Mouse (Mus musculus): ENCODE results near the gene Pank2. TPM values are rescaled to one million over a fixed set of nuclear protein-coding genes. Genes with fewer than 3 reads are reported as not detected.

The Pank2 gene
- polyA plus RNA-seq, 1 experiment = 27.4 TPM

DNA sequence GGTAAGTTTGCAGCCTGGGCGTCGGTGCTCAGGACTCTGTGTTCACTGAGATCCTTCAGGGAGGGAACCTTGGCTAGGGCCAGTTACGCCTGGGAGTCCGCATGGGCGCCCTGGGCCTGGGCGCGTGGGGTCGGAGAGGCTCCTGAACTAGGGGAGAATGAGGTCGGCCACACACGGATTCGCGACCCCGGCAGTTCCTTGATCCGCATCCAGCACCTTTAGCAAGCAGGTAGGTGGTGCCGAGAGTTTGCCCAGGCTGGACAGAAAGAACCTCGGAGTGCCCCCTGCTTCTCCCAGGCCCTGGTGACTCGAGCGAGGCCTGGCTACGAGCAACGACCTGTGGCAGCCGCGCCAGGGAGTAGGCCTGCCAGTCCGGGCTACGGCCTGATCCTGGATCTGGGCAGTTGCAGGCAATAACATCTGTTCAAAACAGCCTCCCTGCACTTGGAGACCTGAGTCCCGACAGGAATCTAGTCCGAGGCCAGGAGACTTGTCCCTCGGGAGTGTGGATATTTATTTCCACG, 28.1 kb upstream of the Pank2 start:
- no peaks in the 10 kb centered on the region for H3K27me3 ChIP-seq (ENCODE audit: control insufficient read depth, insufficient read depth, low read length)
- peak overlapping the region; percentile 79 for H3K4me3 ChIP-seq (ENCODE audit: control insufficient read depth, insufficient read depth, low read length)
- H3K36me3 ChIP-seq (ENCODE audit: control insufficient read depth, insufficient read depth, low read length) = no peaks in the 10 kb centered on the region
- H3K4me1 ChIP-seq (replicated peaks; ENCODE audit: control insufficient read depth, insufficient read depth, low read length) = peaks cover 19% of the 10 kb centered on the region
- no peak overlapping the region for H3K27ac ChIP-seq (ENCODE audit: control insufficient read depth, insufficient read depth, low read length)
- WGBS = 9% methylated on average over 28 of the region's 28 CpGs
- TF ChIP-seq POLR2A (IDR thresholded peaks at IDR 0.05; ENCODE audit: control insufficient read depth, extremely low read depth, insufficient read depth, low read length, poor library complexity) (peak; percentile 2; the same call in 1 of the 2 replicates), CTCF (IDR thresholded peaks at IDR 0.05; ENCODE audit: borderline replicate concordance, control insufficient read depth, extremely low read depth, insufficient read depth, low read length, poor library complexity) (no peak)
- no peak for DNase-seq

DNA sequence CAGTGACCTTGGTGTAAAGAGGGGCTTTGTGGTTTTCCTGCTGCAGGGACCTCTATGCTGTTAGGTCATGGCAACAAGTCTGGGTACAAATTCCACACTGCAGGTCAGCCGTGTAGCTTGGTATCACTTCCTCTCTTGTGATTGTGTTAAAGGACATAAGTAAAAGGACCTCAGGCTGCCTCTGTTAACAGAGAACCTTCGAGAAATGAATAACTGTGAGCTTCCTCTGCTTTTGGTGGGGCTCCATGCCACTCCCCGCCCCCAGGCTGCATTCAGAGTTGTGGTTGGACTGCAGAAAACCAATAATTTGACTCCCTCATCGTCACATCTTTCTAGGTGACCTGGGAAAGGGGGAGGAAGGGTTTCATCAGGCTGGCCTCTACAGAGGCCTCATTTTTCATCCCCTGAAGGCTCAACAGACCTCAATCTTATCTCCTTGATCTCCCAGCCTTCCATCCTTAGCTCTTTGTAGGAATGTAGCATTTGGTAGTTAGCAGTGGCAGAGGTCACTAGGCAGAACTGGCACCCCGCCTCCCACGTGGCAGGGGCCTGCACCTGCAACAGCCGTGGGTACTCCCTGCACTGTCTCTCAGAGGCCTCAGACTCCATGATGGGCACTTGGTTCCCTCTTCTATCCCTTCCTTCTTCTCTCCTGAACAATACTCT, 27.2 kb upstream of the Pank2 start:
- Histone ChIP-seq H3K27me3 (ENCODE audit: control insufficient read depth, insufficient read depth, low read length) (no peaks in the 10 kb centered on the region), H3K27ac (ENCODE audit: control insufficient read depth, insufficient read depth, low read length) (no peak overlapping the region), H3K36me3 (ENCODE audit: control insufficient read depth, insufficient read depth, low read length) (no peaks in the 10 kb centered on the region), H3K4me3 (ENCODE audit: control insufficient read depth, insufficient read depth, low read length) (no peak overlapping the region), H3K4me1 (replicated peaks; ENCODE audit: control insufficient read depth, insufficient read depth, low read length) (peaks cover 19% of the 10 kb centered on the region)
- no peak for TF ChIP-seq CTCF (IDR thresholded peaks at IDR 0.05; ENCODE audit: borderline replicate concordance, control insufficient read depth, extremely low read depth, insufficient read depth, low read length, poor library complexity)
- TF ChIP-seq POLR2A (IDR thresholded peaks at IDR 0.05; ENCODE audit: control insufficient read depth, extremely low read depth, insufficient read depth, low read length, poor library complexity) = no peak
- 26% methylated on average over 7 of the region's 7 CpGs for WGBS
- peak; percentile 12 for DNase-seq

GRCm38 (mm10) chr2:131242180-131242579, 20.1 kb upstream of the Pank2 start:
- no peaks in the 10 kb centered on the region for H3K27me3 ChIP-seq (ENCODE audit: control insufficient read depth, insufficient read depth, low read length)
- H3K36me3 ChIP-seq (ENCODE audit: control insufficient read depth, insufficient read depth, low read length) = peaks cover 45% of the 10 kb centered on the region
- DNase-seq = no peak
- H3K4me3 ChIP-seq (ENCODE audit: control insufficient read depth, insufficient read depth, low read length) = no peak overlapping the region
- TF ChIP-seq CTCF (IDR thresholded peaks at IDR 0.05; ENCODE audit: borderline replicate concordance, control insufficient read depth, extremely low read depth, insufficient read depth, low read length, poor library complexity) (no peak), POLR2A (IDR thresholded peaks at IDR 0.05; ENCODE audit: control insufficient read depth, extremely low read depth, insufficient read depth, low read length, poor library complexity) (no peak)
- no peak overlapping the region for H3K27ac ChIP-seq (ENCODE audit: control insufficient read depth, insufficient read depth, low read length)
- no peaks in the 10 kb centered on the region; the same call in 1 of the 2 replicates for H3K4me1 ChIP-seq (replicated peaks; ENCODE audit: control insufficient read depth, insufficient read depth, low read length)

DNA sequence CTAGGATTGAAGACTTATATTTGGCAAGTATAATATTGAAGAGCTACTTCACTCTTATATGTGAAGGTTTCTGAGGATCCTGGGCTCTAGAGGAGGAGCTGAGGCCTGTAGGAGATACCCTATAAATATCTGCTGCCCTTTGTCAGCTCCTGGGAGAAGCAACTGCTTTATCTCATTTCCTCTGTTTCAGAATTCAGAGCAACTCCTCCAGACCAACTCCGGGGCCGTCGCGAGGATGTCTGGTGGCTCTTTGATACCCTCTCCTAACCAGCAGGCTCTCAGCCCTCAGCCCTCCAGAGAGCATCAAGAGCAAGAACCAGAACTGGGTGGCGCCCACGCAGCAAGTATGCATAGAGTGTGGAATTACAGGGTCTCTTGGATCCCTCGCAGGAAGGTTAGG, 19.4 kb upstream of the Pank2 start:
- no peak overlapping the region for H3K4me3 ChIP-seq (ENCODE audit: control insufficient read depth, insufficient read depth, low read length)
- no peak for DNase-seq
- WGBS = 94% methylated on average over 7 of the region's 7 CpGs

DNA sequence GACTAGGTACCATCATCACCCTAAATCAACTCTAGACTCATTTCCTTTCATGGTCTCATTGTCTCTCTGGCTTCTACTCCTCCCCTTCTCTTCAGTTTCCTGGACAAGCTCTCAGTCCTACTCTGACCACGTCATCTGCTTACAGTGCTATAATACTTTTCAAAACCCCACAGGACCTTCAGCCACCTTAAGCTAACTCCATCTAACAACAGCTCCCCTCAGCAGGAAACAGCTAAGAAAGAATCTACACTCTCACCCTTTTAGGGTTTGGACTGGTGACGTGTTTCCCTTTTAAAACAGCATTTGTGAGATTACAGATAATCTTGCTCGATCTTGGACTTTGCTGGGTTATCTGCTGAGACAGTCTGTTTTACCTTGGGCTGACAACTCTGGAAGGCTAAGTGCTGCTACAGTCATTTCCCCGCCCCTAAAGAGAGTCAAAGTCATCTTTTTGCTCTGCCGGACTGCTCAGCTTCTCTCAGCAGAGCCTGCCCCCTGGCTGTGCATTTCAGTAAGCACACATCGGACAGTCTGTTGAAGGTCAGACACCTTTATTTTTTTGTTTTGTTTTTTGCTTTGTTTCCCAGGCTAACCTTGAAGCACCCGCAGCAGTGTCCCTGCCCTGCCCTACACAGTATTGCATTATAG, 8.5 kb upstream of the Pank2 start:
- Histone ChIP-seq H3K4me3 (ENCODE audit: control insufficient read depth, insufficient read depth, low read length) (no peak overlapping the region), H3K27me3 (ENCODE audit: control insufficient read depth, insufficient read depth, low read length) (no peaks in the 10 kb centered on the region), H3K36me3 (ENCODE audit: control insufficient read depth, insufficient read depth, low read length) (no peaks in the 10 kb centered on the region), H3K4me1 (replicated peaks; ENCODE audit: control insufficient read depth, insufficient read depth, low read length) (no peaks in the 10 kb centered on the region), H3K27ac (ENCODE audit: control insufficient read depth, insufficient read depth, low read length) (no peak overlapping the region)
- DNase-seq = peak; percentile 57
- TF ChIP-seq CTCF (IDR thresholded peaks at IDR 0.05; ENCODE audit: borderline replicate concordance, control insufficient read depth, extremely low read depth, insufficient read depth, low read length, poor library complexity) (peak; percentile 30; the same call in 1 of the 2 replicates), POLR2A (IDR thresholded peaks at IDR 0.05; ENCODE audit: control insufficient read depth, extremely low read depth, insufficient read depth, low read length, poor library complexity) (no peak)
- 7% methylated on average over 7 of the region's 7 CpGs for WGBS

More for the DNA sequence above, 19.4 kb upstream of the Pank2 start:
- H3K27ac ChIP-seq (ENCODE audit: control insufficient read depth, insufficient read depth, low read length) = no peak overlapping the region
- TF ChIP-seq CTCF (IDR thresholded peaks at IDR 0.05; ENCODE audit: borderline replicate concordance, control insufficient read depth, extremely low read depth, insufficient read depth, low read length, poor library complexity) (no peak), POLR2A (IDR thresholded peaks at IDR 0.05; ENCODE audit: control insufficient read depth, extremely low read depth, insufficient read depth, low read length, poor library complexity) (no peak)
- H3K36me3 ChIP-seq (ENCODE audit: control insufficient read depth, insufficient read depth, low read length) = peaks cover 45% of the 10 kb centered on the region
- no peaks in the 10 kb centered on the region; the same call in 1 of the 2 replicates for H3K4me1 ChIP-seq (replicated peaks; ENCODE audit: control insufficient read depth, insufficient read depth, low read length)
- H3K27me3 ChIP-seq (ENCODE audit: control insufficient read depth, insufficient read depth, low read length) = no peaks in the 10 kb centered on the region

- Histone ChIP-seq H3K27ac (ENCODE audit: control insufficient read depth, insufficient read depth, low read length) (no peak overlapping the region), H3K4me3 (ENCODE audit: control insufficient read depth, insufficient read depth, low read length) (no peak overlapping the region), H3K27me3 (ENCODE audit: control insufficient read depth, insufficient read depth, low read length) (no peaks in the 10 kb centered on the region), H3K4me1 (replicated peaks; ENCODE audit: control insufficient read depth, insufficient read depth, low read length) (no peaks in the 10 kb centered on the region), H3K36me3 (ENCODE audit: control insufficient read depth, insufficient read depth, low read length) (no peaks in the 10 kb centered on the region)
- 56% methylated on average over 2 of the region's 2 CpGs for WGBS
- DNase-seq = no peak
- TF ChIP-seq CTCF (IDR thresholded peaks at IDR 0.05; ENCODE audit: borderline replicate concordance, control insufficient read depth, extremely low read depth, insufficient read depth, low read length, poor library complexity) (no peak), POLR2A (IDR thresholded peaks at IDR 0.05; ENCODE audit: control insufficient read depth, extremely low read depth, insufficient read depth, low read length, poor library complexity) (no peak)
These were observed 8.0 kb upstream of the Pank2 start for GRCm38 (mm10) chr2:131254329-131254713.

All from thymus, adult 2 months (tissue).